Mouse (Mus musculus) megakaryocyte-erythroid progenitor cell, adult 5-6 weeks (primary cell): ENCODE measurements around the gene Syt10. TPM values are rescaled to one million over a fixed set of nuclear protein-coding genes. Genes with fewer than 3 reads are reported as not detected.
"Not testable (repeated sequence)": the region's sequence is repeated elsewhere in the genome, so short reads cannot be mapped to it uniquely, and the experiment has no call there.

Source experiments
- ATAC-seq: replicated peaks from 2 replicates; pipeline ENCODE4 v1.8.0; 2016; ENCODE audit warnings: mild to moderate bottlenecking, inconsistent platforms; ENCODE audit not compliant: severe bottlenecking, poor library complexity, low FRiP score, low TSS enrichment
- total RNA-seq, 2 experiments: library from RNA; stranded (forward) in 1 of 2; stranded (reverse) in 1 of 2; fragments of 200-1000, 215-1000 nt in 1 of 2; fragments of >200 nt in 1 of 2; fragmentation: Nextera tagmentation in 1 of 2; gene quantifications; 2 replicates each; pipeline ENCODE4 v1.2.3; 2014 to 2017

The Syt10 gene
- total RNA-seq (2014; fragmentation: Nextera tagmentation) (not detected in 2 replicates), total RNA-seq (2017) (not detected in 2 replicates)

DNA sequence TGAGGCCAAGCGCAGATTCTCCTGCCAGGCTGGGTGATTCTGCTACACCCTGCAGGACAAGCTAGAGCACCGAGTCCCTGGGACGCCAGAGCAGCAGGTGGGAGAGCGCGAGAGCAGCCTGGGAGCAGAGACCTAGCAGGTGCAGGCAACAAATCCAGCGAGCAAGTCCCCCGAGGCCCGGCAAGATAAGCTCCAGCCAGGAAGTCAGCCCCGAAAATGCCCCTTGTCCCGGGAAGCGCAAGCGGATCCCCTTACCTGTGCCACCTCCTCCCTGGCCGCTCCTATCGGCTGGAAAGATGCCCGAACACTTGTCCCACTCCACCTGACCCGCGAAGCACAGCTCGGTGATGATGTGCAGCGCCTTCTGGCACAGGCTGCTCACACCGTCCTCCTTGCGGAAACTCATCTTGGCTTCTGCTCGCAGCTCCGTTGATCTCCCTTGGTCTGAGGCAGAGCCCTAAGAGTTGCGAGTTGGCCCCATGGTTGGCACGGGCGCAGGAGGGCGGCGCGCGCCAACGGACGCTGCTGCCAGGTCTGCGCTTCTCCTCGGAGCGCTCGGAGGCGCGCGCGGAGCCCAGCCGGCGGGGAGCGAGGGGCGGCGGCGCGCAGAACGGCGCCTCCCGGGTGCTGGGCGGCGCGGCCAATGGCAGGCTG is at the start of gene Syt10:
Gene Syt10 (minus strand): TSS at position 497 of the 654 bp plus-strand sequence.
- no peak for ATAC-seq

DNA sequence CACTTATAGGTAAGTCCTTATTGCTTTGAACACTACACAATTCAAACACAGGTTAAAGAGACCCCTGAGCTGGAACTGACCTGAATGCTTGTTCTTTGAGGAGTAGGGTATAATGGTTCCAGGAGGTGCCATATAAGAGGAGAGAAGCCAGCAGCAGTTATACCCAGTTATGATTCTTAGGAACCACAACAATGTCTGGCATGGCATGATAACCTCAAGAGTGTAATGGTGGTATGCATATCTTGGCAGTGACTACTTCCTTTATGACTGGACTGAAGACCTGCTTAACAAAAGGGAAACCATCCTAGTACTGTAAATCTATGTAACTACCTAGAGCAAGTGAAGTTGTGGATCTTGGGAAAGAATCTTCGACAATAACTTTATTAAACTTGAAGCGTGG is 42.1 kb upstream of the Syt10 start:
- ATAC-seq: no peak

DNA sequence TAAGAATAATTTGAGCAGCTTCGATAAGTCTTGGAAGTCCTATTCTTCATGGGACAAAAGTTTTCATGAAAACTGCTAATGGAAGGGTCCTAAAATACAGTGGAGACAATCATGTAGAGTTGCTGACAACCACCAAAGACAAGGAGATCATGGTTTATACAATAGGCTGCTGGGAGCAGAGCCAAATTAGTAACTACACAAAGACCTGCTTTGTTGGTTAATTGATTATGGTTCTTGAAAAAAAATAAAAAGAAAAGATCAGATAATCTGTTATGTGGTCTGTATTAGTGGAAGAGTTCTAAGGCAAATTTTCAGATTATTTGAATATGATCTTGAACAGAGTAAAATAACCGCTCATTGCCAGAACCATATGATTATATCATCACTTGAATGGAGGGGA is 37.3 kb upstream of the Syt10 start:
- no peak for ATAC-seq

DNA sequence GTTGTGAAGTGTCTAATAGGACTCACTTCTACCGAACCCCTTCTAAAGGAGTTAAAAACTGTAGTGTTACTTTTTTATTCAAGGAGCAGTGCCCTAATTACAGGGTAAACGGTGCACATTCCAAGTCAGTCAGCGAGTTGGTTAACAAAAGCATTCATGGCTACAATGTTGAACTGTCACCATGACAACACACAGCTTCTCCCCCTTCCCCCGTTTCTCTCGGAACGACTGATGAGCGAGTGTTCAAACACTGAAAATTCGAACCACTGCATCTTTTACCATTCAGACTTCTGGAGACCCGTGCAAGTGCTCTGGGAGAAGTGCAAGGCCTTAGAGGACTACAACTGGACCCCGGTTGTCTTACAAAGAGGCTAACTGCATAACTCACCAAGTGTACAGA is 25.6 kb downstream of the Syt10 start:
- ATAC-seq: no peak

DNA sequence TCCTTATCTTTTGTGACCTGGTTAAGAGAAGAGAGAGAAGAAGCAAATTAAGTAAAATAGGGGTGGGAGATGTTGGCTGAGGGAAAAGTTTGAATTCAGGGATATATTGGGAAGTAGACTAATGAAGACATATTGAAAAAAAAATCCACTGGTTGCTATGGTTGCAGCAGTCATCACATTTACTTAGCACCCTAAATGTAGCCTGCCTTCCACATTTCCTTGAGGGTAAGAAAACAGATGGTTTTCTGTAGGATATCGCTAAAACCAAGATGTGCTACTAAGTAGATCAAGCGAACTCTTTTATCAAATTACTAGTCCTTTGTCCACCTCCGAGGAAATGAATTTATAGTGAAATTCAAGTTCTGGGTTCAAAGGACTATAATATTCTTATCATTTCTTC is 37.2 kb downstream of the Syt10 start:
- no peak for ATAC-seq

DNA sequence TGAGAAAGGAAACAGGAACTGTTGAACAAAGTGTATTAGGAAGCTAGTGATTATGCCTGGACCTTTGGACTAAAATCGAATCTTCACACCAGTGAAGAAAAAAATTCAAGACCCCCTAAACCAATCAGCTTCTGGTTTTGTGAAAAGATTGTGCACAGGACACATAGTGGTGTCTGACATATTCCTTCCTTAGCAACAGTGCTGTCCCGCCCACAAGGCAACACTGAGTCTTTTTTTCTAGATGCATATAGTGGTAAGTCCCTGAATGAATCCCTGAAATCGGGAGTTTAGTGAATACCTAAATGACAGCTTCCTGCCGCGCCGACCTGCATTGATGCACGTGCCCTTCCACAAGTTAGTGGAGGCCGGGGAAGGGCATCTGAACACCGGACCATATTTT is 61.7 kb downstream of the Syt10 start:
- ATAC-seq: no peak

DNA sequence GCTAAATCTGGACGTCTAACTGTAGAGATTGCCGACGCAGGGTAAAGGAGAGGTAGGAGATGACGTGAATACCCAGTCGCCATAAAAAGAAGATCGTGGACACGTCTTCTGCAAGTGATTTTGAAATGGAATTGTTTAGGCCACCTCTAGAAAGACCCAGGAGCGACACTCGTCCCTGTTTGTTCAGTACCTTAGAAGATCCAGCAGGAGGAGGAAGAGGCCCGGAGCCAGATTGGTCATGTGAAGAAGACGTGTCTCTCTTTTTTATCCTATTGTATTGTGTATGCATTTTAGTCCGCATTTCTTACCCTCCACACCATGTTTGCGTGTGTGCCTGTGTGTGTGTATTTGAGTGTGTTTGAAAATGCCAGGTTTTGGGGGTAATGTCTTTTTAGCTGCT is 75.6 kb downstream of the Syt10 start:
- not testable (repeated sequence) for ATAC-seq

DNA sequence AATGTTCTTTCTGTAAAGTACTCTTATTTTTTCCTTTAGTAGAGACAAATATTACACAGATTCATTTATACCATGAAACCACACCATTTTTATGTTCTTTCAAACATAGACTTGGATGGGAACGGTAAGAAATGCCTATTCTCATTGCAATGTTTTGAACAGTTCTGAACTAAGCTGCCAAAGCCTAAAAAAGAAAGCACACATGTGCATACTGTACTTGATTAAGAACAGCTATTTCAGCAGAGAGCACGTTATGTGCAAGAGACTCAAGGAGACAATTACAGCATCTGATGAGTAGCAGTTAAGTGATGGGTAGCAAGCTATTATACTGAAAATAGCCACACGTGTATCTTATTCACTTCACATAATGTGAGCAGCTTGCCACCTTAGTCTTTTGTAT is 108.0 kb downstream of the Syt10 start:
- ATAC-seq: no peak

Other genes starting within 250 kb of the Syt10 start
- 11.1 and 16.6 TPM in 2 replicates for gene Rabl2, start 249.9 kb downstream of the Syt10 start, total RNA-seq (2014; fragmentation: Nextera tagmentation)
- 8.4 and 11.7 TPM in 2 replicates for gene Rabl2, start 249.9 kb downstream of the Syt10 start, total RNA-seq (2017)